Mouse (Mus musculus): Measurements from ENCODE around the gene Cherp. TPM values are rescaled to one million over a fixed set of nuclear protein-coding genes. Genes with fewer than 3 reads are reported as not detected.
A peak's percentile ranks its signal among the peaks of the same experiment; 100 is the strongest.

Gene Cherp
- polyA plus RNA-seq, 1 experiment from 2014 or later: 59.8 TPM

GRCm38 (mm10) chr8:72496217-72496616 lies 21.2 kb upstream of the Cherp start:
- H3K9ac ChIP-seq: no peak overlapping the region
- no peak overlapping the region for H3K4me2 ChIP-seq
- H3K27ac ChIP-seq (replicated peaks): no peak overlapping the region
- H3K27me3 ChIP-seq: no peaks in the 10 kb centered on the region
- WGBS: 91% methylated on average over 19 of the region's 19 CpGs
- peaks cover 23% of the 10 kb centered on the region for H3K4me1 ChIP-seq (replicated peaks)
- H3K4me3 ChIP-seq: no peak overlapping the region
- ATAC-seq (ENCODE audit: low FRiP score, low read depth): no peak
- peaks cover 23% of the 10 kb centered on the region for H3K36me3 ChIP-seq
- no peaks in the 10 kb centered on the region for H3K9me3 ChIP-seq

GRCm38 (mm10) chr8:72495411-72496111 lies 20.5 kb upstream of the Cherp start:
- no peak for ATAC-seq (ENCODE audit: low FRiP score, low read depth)
- WGBS: 89% methylated on average over 23 of the region's 23 CpGs
- H3K27me3 ChIP-seq: no peaks in the 10 kb centered on the region
- H3K9ac ChIP-seq: no peak overlapping the region
- H3K36me3 ChIP-seq: peaks cover 23% of the 10 kb centered on the region
- H3K27ac ChIP-seq (replicated peaks): no peak overlapping the region
- H3K9me3 ChIP-seq: no peaks in the 10 kb centered on the region
- H3K4me2 ChIP-seq: no peak overlapping the region
- H3K4me1 ChIP-seq (replicated peaks): peaks cover 27% of the 10 kb centered on the region
- no peak overlapping the region for H3K4me3 ChIP-seq

GRCm38 (mm10) chr8:72493381-72493780 lies 18.4 kb upstream of the Cherp start:
- peak overlapping the region; percentile 76 for H3K4me2 ChIP-seq
- H3K9ac ChIP-seq: peak overlapping the region; percentile 52
- no peak for ATAC-seq (ENCODE audit: low FRiP score, low read depth)
- peaks cover 34% of the 10 kb centered on the region for H3K4me1 ChIP-seq (replicated peaks)
- peak overlapping the region; percentile 81 for H3K27ac ChIP-seq (replicated peaks)
- 18% methylated on average over 8 of the region's 8 CpGs for WGBS
- H3K27me3 ChIP-seq: no peaks in the 10 kb centered on the region
- H3K36me3 ChIP-seq: peaks cover 23% of the 10 kb centered on the region
- H3K9me3 ChIP-seq: no peaks in the 10 kb centered on the region
- peak overlapping the region; percentile 88 for H3K4me3 ChIP-seq

GRCm38 (mm10) chr8:72492622-72493081 lies 17.6 kb upstream of the Cherp start:
- peaks cover 34% of the 10 kb centered on the region for H3K4me1 ChIP-seq (replicated peaks)
- under 1% methylated on average over 56 of the region's 56 CpGs for WGBS
- peaks cover 27% of the 10 kb centered on the region for H3K36me3 ChIP-seq
- peak overlapping the region; percentile 88 for H3K4me3 ChIP-seq
- peak overlapping the region; percentile 81 for H3K27ac ChIP-seq (replicated peaks)
- peak; percentile 96 for ATAC-seq (ENCODE audit: low FRiP score, low read depth)
- H3K9ac ChIP-seq: peak overlapping the region; percentile 85
- no peaks in the 10 kb centered on the region for H3K9me3 ChIP-seq
- H3K27me3 ChIP-seq: no peaks in the 10 kb centered on the region
- H3K4me2 ChIP-seq: peak overlapping the region; percentile 95

- Histone ChIP-seq H3K27me3 (no peaks in the 10 kb centered on the region), H3K9ac (peak within 1 kb of the TSS; percentile 85), H3K4me2 (peak within 1 kb of the TSS; percentile 95), H3K36me3 (peaks cover 26% of the 10 kb centered on the region), H3K9me3 (no peaks in the 10 kb centered on the region), H3K4me3 (peak within 1 kb of the TSS; percentile 88), H3K4me1 (replicated peaks) (peaks cover 34% of the 10 kb centered on the region), H3K27ac (replicated peaks) (peak within 1 kb of the TSS; percentile 81)
- WGBS: 1% methylated on average over 56 of the region's 98 CpGs
- ATAC-seq (ENCODE audit: low FRiP score, low read depth): peak; percentile 74
Observed at GRCm38 (mm10) chr8:72491680-72492621, 16.9 kb upstream of the Cherp start, which contains the start of gene Slc35e1. Gene Slc35e1, minus strand, starts transcription at chr8:72492614.

- Histone ChIP-seq H3K36me3 (peaks cover 17% of the 10 kb centered on the region), H3K27ac (replicated peaks) (no peak overlapping the region), H3K9me3 (no peaks in the 10 kb centered on the region), H3K4me3 (peak overlapping the region; percentile 88), H3K27me3 (no peaks in the 10 kb centered on the region), H3K4me2 (peak overlapping the region; percentile 95), H3K9ac (peak overlapping the region; percentile 85; the same call in 1 of the 2 replicates), H3K4me1 (replicated peaks) (peaks cover 34% of the 10 kb centered on the region)
- ATAC-seq (ENCODE audit: low FRiP score, low read depth): no peak
- 94% methylated on average over 2 of the region's 2 CpGs for WGBS
Observed at GRCm38 (mm10) chr8:72491017-72491416, 16.0 kb upstream of the Cherp start.

- Histone ChIP-seq H3K9ac (no peak overlapping the region), H3K4me3 (no peak overlapping the region), H3K4me2 (no peak overlapping the region), H3K9me3 (no peaks in the 10 kb centered on the region), H3K27ac (replicated peaks) (no peak overlapping the region), H3K27me3 (no peaks in the 10 kb centered on the region), H3K36me3 (peaks cover 21% of the 10 kb centered on the region), H3K4me1 (replicated peaks) (peaks cover 17% of the 10 kb centered on the region)
- no peak for ATAC-seq (ENCODE audit: low FRiP score, low read depth)
Observed at GRCm38 (mm10) chr8:72487014-72487413, 12.0 kb upstream of the Cherp start.

GRCm38 (mm10) chr8:72485456-72486199 lies 10.6 kb upstream of the Cherp start:
- Histone ChIP-seq H3K4me2 (no peak overlapping the region), H3K4me1 (replicated peaks) (peaks cover 7% of the 10 kb centered on the region; the same call in 1 of the 2 replicates), H3K27me3 (no peaks in the 10 kb centered on the region), H3K9me3 (no peaks in the 10 kb centered on the region), H3K4me3 (no peak overlapping the region), H3K36me3 (peaks cover 25% of the 10 kb centered on the region), H3K9ac (no peak overlapping the region), H3K27ac (replicated peaks) (no peak overlapping the region)
- ATAC-seq (ENCODE audit: low FRiP score, low read depth): no peak
- WGBS: 90% methylated on average over 6 of the region's 6 CpGs

GRCm38 (mm10) chr8:72470684-72471083 lies 4.3 kb downstream of the Cherp start:
- H3K27me3 ChIP-seq: no peaks in the 10 kb centered on the region
- H3K9me3 ChIP-seq: no peaks in the 10 kb centered on the region
- H3K4me3 ChIP-seq: no peak overlapping the region
- H3K36me3 ChIP-seq: peaks cover 57% of the 10 kb centered on the region
- no peak overlapping the region for H3K9ac ChIP-seq
- H3K4me2 ChIP-seq: no peak overlapping the region
- no peak for ATAC-seq (ENCODE audit: low FRiP score, low read depth)
- H3K27ac ChIP-seq (replicated peaks): no peak overlapping the region
- WGBS: 96% methylated on average over 7 of the region's 7 CpGs
- H3K4me1 ChIP-seq (replicated peaks): peaks cover 15% of the 10 kb centered on the region

- Histone ChIP-seq H3K9ac (no peak overlapping the region), H3K9me3 (no peaks in the 10 kb centered on the region), H3K27ac (replicated peaks) (no peak overlapping the region), H3K4me3 (no peak overlapping the region), H3K27me3 (no peaks in the 10 kb centered on the region), H3K4me1 (replicated peaks) (peaks cover 14% of the 10 kb centered on the region), H3K4me2 (no peak overlapping the region), H3K36me3 (peaks cover 64% of the 10 kb centered on the region)
- 98% methylated on average over 8 of the region's 8 CpGs for WGBS
- ATAC-seq (ENCODE audit: low FRiP score, low read depth): no peak
Observed at GRCm38 (mm10) chr8:72469984-72470383, 5.0 kb downstream of the Cherp start.

- no peak overlapping the region for H3K4me3 ChIP-seq
- H3K27ac ChIP-seq (replicated peaks): no peak overlapping the region
- H3K4me2 ChIP-seq: no peak overlapping the region
- H3K27me3 ChIP-seq: no peaks in the 10 kb centered on the region
- no peaks in the 10 kb centered on the region for H3K9me3 ChIP-seq
- ATAC-seq (ENCODE audit: low FRiP score, low read depth): no peak
- no peak overlapping the region for H3K9ac ChIP-seq
- 93% methylated on average over 2 of the region's 2 CpGs for WGBS
- H3K36me3 ChIP-seq: peaks cover 71% of the 10 kb centered on the region
- H3K4me1 ChIP-seq (replicated peaks): peaks cover 12% of the 10 kb centered on the region
Observed at GRCm38 (mm10) chr8:72469243-72469642, 5.8 kb downstream of the Cherp start.
